Mouse (Mus musculus) ES-Bruce4 (cell line): ENCODE results near the gene Fosl1.

Experiments
- CTCF ChIP-seq: IDR thresholded peaks from one replicate; pipeline ENCODE4 v1.8.1; 2011; ENCODE audit warnings: low read depth, low read length
- EP300 ChIP-seq: IDR thresholded peaks from 2 replicates; pipeline ENCODE4 v1.6.1; 2011; ENCODE audit warnings: low read depth, low read length; ENCODE audit not compliant: insufficient read depth
- POLR2A ChIP-seq: IDR thresholded peaks from one replicate; pipeline ENCODE4 v1.8.1; 2011; ENCODE audit warnings: low read length; ENCODE audit not compliant: insufficient read depth

- TF ChIP-seq POLR2A = peak; percentile 69
- no peak for TF ChIP-seq CTCF
- no peak for TF ChIP-seq EP300
Observed at GRCm38 (mm10) chr19:5460465-5460911, 13.1 kb downstream of the Fosl1 start, which contains the start of gene Fibp.
